1 mouse cellular context compared by ENCODE assay signal in genomic region chr14:55613346-55613745, GRCm38 (mm10).
A peak's percentile ranks its signal among the peaks of the same experiment; 100 is the strongest.
TF ChIP-seq lines count a peak whose summit lies in the region.

No protein-coding gene starts in this region.

TF ChIP-seq in MEL, 35 proteins besides CTCF, POLR2A, EP300 and RAD21:
- TF ChIP-seq UBTF (IDR thresholded peaks at IDR 0.05; ENCODE audit: borderline replicate concordance, insufficient read depth, low read depth, low read length) (no peak), TAL1 (IDR thresholded peaks at IDR 0.05; ENCODE audit: low read length) (no peak), GATA1 (IDR thresholded peaks at IDR 0.05; ENCODE audit: low read depth, low read length) (peak; percentile 33; the same call in 1 of the 2 replicates), MEF2A (IDR thresholded peaks at IDR 0.05; ENCODE audit: extremely low read depth, insufficient replicate concordance, low read depth, low read length, poor library complexity, severe bottlenecking) (no peak), ZMIZ1 (IDR thresholded peaks at IDR 0.05; ENCODE audit: low read depth, low read length) (no peak), ZKSCAN1 (IDR thresholded peaks at IDR 0.05; ENCODE audit: low read depth, low read length) (no peak)
